Mouse (Mus musculus): ENCODE data around the gene Gm20388.

DNA sequence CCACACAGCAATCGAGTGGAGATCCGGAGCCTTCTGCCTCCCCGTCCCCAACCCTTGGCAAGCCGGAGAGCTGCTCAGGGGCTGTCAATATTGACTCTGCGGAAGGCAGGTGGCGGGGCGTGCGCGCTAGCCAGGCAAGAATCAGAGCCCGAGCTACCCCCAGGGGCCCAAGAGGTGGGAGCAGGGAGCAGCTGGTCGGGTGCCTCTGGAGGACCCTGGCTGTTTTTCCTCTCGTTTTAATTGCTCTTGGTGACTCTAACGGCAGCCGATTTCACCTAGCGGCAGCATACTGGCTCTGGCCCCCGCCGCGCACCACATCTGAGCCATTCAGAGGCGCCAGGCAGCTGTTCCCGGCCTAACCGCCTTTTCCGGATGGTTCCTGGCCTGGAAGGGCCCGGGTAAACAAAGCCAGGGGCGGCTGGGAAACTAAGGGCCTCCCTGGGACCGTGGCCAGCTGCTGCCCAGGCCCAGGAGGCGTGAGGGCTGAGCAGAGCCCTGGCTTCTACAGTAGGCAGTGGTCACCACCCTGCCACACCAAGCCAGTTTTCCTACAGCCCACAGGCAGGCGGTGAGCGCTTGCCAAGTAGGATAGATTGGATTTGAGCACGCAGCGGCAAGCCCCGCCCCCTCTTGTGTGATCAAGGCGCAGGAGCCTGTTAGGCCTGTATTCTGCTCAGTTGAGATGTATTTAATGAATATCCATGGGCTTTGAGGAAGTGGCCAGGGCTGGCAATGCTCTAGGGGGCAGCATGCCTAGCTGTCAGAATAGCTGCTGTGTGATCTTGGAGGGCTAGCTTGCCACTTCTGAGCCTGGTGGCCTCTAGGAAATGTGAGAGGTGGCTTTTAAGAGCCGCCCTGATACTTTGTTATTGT is 506.1 kb downstream of the Gm20388 start:
- TF ChIP-seq CTCF (IDR thresholded peaks at IDR 0.05; ENCODE audit: low read depth, low read length) (no peak), POLR2A (IDR thresholded peaks at IDR 0.05; ENCODE audit: insufficient read depth, low read length) (no peak)

Measured in ES-Bruce4 (cell line).